Mouse (Mus musculus) ES-E14 (cell line): ENCODE data around the gene Rad51b.

Experiments
- CHD2 ChIP-seq: IDR thresholded peaks from 2 replicates; pipeline ENCODE4 v1.6.1; 2014; ENCODE audit warnings: mild to moderate bottlenecking, low read depth, low read length, inconsistent platforms
- HCFC1 ChIP-seq: IDR thresholded peaks from 2 replicates; pipeline ENCODE4 v1.6.1; 2012; ENCODE audit warnings: low read length, inconsistent platforms, borderline replicate concordance; ENCODE audit not compliant: insufficient read depth
- ZC3H11A ChIP-seq: IDR thresholded peaks from 2 replicates; pipeline ENCODE4 v1.6.1; 2012; ENCODE audit warnings: low read depth, mild to moderate bottlenecking, inconsistent platforms, low read length, borderline replicate concordance
- ZNF384 ChIP-seq: IDR thresholded peaks from 2 replicates; pipeline ENCODE4 v1.6.1; 2012; ENCODE audit warnings: low read depth, low read length, inconsistent platforms

DNA sequence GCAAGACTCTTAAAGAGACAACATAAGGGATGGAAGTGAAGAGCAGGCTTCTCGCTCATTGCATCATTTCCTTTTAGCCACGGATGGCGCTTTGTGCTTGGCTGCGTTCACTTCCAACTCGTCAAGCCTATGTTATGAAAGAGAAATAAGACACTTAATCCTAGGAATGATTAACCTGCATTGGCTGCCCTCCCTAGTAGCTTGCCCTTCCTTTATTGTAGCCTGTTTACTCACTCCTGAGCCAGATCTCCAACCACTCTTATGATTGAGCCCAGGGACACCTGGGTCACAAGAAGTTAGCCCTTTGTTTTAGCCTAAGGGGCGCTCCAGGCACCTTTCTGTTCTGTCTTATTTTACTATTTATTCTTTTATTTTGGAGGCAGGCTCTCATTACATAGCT lies 244.5 kb downstream of the Rad51b start:
- no peak for TF ChIP-seq CHD2
- no peak for TF ChIP-seq ZC3H11A
- TF ChIP-seq ZNF384, result no peak
- no peak for TF ChIP-seq HCFC1
